Mouse (Mus musculus): ENCODE data around the gene Slc35b4. TPM values are rescaled to one million over a fixed set of nuclear protein-coding genes. Genes with fewer than 3 reads are reported as not detected.

Gene Slc35b4
- polyA plus RNA-seq, 1 experiment from 2014 or later = 42.7 TPM

DNA sequence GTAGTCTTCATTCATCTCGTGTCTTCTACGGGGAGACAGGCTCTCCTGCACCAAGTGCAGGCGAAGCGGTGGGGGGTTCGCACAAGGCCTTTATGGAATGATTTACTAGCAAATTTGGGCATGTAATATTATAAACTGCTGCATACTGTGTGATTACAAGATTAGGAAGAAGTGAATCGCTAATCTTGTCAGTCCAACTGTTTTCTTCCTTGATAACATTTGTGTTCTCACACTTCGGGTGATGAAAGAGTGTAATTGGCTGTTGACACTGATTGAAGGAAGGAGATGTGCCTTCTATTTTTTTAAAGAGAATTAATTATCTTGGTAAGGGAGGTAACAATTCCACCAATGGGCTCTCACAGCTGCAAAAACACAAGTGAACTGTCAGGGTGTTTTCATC is 28.3 kb downstream of the Slc35b4 start:
- Histone ChIP-seq H3K9ac (ENCODE audit: low read depth, low read length) (no peak overlapping the region), H3K4me2 (ENCODE audit: low read length) (no peak overlapping the region), H3K27me3 (replicated peaks; ENCODE audit: control insufficient read depth, insufficient read depth, low read length) (no peaks in the 10 kb centered on the region), H3K4me1 (ENCODE audit: control insufficient read depth, insufficient read depth, low read depth, low read length) (peaks cover 7% of the 10 kb centered on the region), H3K4me3 (ENCODE audit: low read length) (no peak overlapping the region), H3K27ac (ENCODE audit: low read depth, low read length) (no peak overlapping the region), H3K36me3 (ENCODE audit: control insufficient read depth, insufficient read depth, low read length) (no peaks in the 10 kb centered on the region), H3K9me3 (ENCODE audit: control insufficient read depth, low read length) (no peaks in the 10 kb centered on the region)
- 69% methylated on average over 7 of the region's 7 CpGs for WGBS
- no peak for ATAC-seq

DNA sequence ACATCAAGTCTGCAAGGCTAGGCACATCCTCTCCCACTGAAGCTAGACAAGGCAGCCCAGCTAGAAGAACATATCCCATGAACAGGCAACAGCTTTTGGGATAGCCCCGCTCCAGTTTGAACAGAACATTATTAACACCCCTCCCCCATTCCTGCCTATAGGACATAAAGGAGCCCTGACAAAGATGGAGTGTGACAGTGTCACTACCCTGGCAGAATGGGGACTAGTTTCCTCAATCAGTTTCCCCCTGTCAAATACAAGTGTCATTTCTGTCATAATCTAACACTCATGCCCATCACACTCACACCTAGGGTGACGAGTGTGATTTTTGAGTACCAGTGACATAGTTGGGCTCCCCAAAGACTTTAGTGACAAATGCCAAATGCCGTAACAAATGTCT is 28.9 kb downstream of the Slc35b4 start:
- WGBS = 74% methylated on average over 3 of the region's 3 CpGs
- H3K9ac ChIP-seq (ENCODE audit: low read depth, low read length) = no peak overlapping the region

DNA sequence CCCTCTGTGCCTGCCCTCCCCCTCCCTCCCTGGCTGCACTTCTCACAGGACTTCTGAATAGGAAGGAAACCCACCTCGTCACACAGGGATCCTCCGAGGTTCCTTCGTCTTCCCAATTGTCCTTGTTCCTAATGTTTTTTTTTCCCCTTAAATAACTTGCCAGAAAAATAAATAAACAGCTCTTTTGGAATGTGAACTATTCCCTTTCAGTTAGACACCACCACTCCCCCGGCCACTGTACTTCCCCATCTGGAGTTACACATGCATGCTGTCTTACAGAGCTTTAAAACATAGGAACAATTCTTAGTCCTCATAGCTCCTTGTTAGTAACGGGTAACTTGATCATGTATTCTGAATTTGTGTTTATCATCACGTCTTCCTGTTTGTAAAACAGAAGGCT is 30.9 kb downstream of the Slc35b4 start:
- H3K4me3 ChIP-seq (ENCODE audit: low read length) = no peak overlapping the region
- WGBS = 80% methylated on average over 6 of the region's 6 CpGs
- H3K27ac ChIP-seq (ENCODE audit: low read depth, low read length) = no peak overlapping the region
- H3K4me1 ChIP-seq (ENCODE audit: control insufficient read depth, insufficient read depth, low read depth, low read length) = no peaks in the 10 kb centered on the region
- no peaks in the 10 kb centered on the region for H3K36me3 ChIP-seq (ENCODE audit: control insufficient read depth, insufficient read depth, low read length)
- no peak for ATAC-seq
- H3K9me3 ChIP-seq (ENCODE audit: control insufficient read depth, low read length) = no peaks in the 10 kb centered on the region
- H3K27me3 ChIP-seq (replicated peaks; ENCODE audit: control insufficient read depth, insufficient read depth, low read length) = no peaks in the 10 kb centered on the region
- H3K4me2 ChIP-seq (ENCODE audit: low read length) = no peak overlapping the region
- no peak overlapping the region for H3K9ac ChIP-seq (ENCODE audit: low read depth, low read length)

More for the DNA sequence above, 28.9 kb downstream of the Slc35b4 start:
- Histone ChIP-seq H3K4me3 (ENCODE audit: low read length) (no peak overlapping the region), H3K27ac (ENCODE audit: low read depth, low read length) (no peak overlapping the region), H3K9me3 (ENCODE audit: control insufficient read depth, low read length) (no peaks in the 10 kb centered on the region), H3K36me3 (ENCODE audit: control insufficient read depth, insufficient read depth, low read length) (no peaks in the 10 kb centered on the region), H3K4me2 (ENCODE audit: low read length) (no peak overlapping the region), H3K27me3 (replicated peaks; ENCODE audit: control insufficient read depth, insufficient read depth, low read length) (no peaks in the 10 kb centered on the region), H3K4me1 (ENCODE audit: control insufficient read depth, insufficient read depth, low read depth, low read length) (peaks cover under 1% of the 10 kb centered on the region)
- ATAC-seq = no peak

DNA sequence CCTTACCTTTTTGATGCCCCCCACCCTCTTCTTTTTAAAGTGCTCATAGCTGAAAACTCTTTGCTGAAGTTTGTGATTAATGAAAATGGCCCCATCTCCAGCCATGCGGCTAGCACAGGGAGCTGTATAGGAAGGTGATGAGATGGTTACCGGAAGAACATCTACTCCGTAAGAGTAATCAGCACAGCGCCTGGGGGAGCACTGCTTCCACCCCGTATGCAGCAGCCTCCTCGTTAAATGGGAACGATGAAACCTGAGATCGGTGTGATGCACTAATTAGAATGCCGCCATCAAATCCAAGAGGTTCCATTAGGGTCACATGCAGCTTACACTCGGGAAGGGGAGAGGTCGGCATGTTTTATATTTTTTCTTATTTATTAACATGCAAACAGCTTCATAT is 34.0 kb downstream of the Slc35b4 start:
- H3K27me3 ChIP-seq (replicated peaks; ENCODE audit: control insufficient read depth, insufficient read depth, low read length) = no peaks in the 10 kb centered on the region
- no peak overlapping the region for H3K4me2 ChIP-seq (ENCODE audit: low read length)
- H3K9me3 ChIP-seq (ENCODE audit: control insufficient read depth, low read length) = no peaks in the 10 kb centered on the region
- no peak overlapping the region for H3K4me3 ChIP-seq (ENCODE audit: low read length)
- no peaks in the 10 kb centered on the region for H3K4me1 ChIP-seq (ENCODE audit: control insufficient read depth, insufficient read depth, low read depth, low read length)
- no peak overlapping the region for H3K9ac ChIP-seq (ENCODE audit: low read depth, low read length)
- WGBS = 55% methylated on average over 11 of the region's 11 CpGs
- H3K27ac ChIP-seq (ENCODE audit: low read depth, low read length) = no peak overlapping the region
- no peak for ATAC-seq
- no peaks in the 10 kb centered on the region for H3K36me3 ChIP-seq (ENCODE audit: control insufficient read depth, insufficient read depth, low read length)

DNA sequence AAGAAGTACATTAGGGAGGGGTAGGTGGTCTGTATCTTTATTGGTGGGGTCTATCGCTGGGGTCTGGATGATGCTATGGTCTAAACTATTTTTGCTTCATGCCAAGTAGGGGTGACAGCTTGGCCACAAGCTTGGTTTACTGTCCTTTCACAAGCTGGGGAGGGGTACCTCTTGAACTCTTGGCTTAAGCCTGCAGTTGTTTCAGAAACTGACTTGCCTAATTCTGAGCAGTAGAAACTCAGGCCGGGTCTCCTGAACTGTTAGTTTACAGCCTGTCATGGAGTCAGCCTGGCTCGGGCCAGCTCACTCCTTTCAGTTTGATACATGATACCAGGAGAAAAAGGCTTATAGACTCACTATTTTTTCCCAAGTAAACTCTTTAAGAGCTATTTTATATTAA is 38.5 kb downstream of the Slc35b4 start:
- no peak for ATAC-seq
- 92% methylated on average over 3 of the region's 3 CpGs for WGBS
- no peak overlapping the region for H3K4me2 ChIP-seq (ENCODE audit: low read length)
- no peak overlapping the region for H3K9ac ChIP-seq (ENCODE audit: low read depth, low read length)
- H3K36me3 ChIP-seq (ENCODE audit: control insufficient read depth, insufficient read depth, low read length) = no peaks in the 10 kb centered on the region
- H3K27me3 ChIP-seq (replicated peaks; ENCODE audit: control insufficient read depth, insufficient read depth, low read length) = no peaks in the 10 kb centered on the region
- no peaks in the 10 kb centered on the region for H3K4me1 ChIP-seq (ENCODE audit: control insufficient read depth, insufficient read depth, low read depth, low read length)
- no peaks in the 10 kb centered on the region for H3K9me3 ChIP-seq (ENCODE audit: control insufficient read depth, low read length)
- no peak overlapping the region for H3K4me3 ChIP-seq (ENCODE audit: low read length)
- no peak overlapping the region for H3K27ac ChIP-seq (ENCODE audit: low read depth, low read length)

DNA sequence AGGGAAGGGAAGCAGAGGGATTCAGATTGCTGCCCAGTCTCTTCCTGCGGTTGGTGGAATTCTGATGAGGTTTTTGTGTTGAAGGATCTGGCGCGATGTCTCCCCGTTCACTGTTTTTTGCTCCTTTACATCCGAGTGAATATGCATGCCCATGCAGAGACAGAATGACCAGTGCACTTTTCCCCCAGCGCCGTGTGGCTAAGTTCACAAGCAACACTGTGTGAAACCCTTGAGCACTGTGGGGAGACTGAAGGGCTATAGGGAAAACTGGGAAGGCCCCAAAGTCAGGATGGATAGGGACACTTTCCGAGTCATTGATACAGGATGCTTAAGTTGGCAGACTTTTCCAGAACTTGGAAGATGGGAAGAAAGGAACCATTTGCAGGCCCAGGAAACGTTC is 44.5 kb downstream of the Slc35b4 start:
- Histone ChIP-seq H3K4me3 (ENCODE audit: low read length) (no peak overlapping the region), H3K27ac (ENCODE audit: low read depth, low read length) (no peak overlapping the region), H3K27me3 (replicated peaks; ENCODE audit: control insufficient read depth, insufficient read depth, low read length) (no peaks in the 10 kb centered on the region), H3K9me3 (ENCODE audit: control insufficient read depth, low read length) (no peaks in the 10 kb centered on the region), H3K4me2 (ENCODE audit: low read length) (no peak overlapping the region), H3K9ac (ENCODE audit: low read depth, low read length) (no peak overlapping the region), H3K36me3 (ENCODE audit: control insufficient read depth, insufficient read depth, low read length) (no peaks in the 10 kb centered on the region), H3K4me1 (ENCODE audit: control insufficient read depth, insufficient read depth, low read depth, low read length) (no peaks in the 10 kb centered on the region)
- ATAC-seq = no peak
- 84% methylated on average over 9 of the region's 9 CpGs for WGBS

DNA sequence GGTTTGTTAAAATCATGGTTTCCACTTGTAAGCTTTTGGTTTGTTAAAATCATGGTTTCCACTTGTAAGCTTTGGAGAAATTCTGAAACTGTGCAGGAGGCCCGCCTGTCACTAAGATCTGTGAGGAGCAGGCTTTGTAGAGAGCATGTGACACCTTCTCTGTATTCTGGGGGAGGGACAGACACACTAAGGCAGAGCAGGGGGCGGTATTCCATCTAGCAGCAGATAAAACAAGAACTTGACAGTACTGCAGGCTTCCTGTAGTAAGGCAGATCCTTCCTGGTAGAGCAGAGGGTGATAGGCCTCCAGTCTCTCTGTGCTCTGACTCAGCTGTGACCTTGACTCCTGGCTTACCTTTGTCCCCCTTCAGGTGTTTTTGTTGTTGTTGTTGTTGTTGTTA is 47.6 kb downstream of the Slc35b4 start:
- Histone ChIP-seq H3K9me3 (ENCODE audit: control insufficient read depth, low read length) (no peaks in the 10 kb centered on the region), H3K27me3 (replicated peaks; ENCODE audit: control insufficient read depth, insufficient read depth, low read length) (no peaks in the 10 kb centered on the region), H3K27ac (ENCODE audit: low read depth, low read length) (no peak overlapping the region), H3K4me2 (ENCODE audit: low read length) (no peak overlapping the region), H3K4me1 (ENCODE audit: control insufficient read depth, insufficient read depth, low read depth, low read length) (no peaks in the 10 kb centered on the region), H3K9ac (ENCODE audit: low read depth, low read length) (no peak overlapping the region), H3K4me3 (ENCODE audit: low read length) (no peak overlapping the region), H3K36me3 (ENCODE audit: control insufficient read depth, insufficient read depth, low read length) (no peaks in the 10 kb centered on the region)
- no peak for ATAC-seq
- 76% methylated on average over 2 of the region's 2 CpGs for WGBS

DNA sequence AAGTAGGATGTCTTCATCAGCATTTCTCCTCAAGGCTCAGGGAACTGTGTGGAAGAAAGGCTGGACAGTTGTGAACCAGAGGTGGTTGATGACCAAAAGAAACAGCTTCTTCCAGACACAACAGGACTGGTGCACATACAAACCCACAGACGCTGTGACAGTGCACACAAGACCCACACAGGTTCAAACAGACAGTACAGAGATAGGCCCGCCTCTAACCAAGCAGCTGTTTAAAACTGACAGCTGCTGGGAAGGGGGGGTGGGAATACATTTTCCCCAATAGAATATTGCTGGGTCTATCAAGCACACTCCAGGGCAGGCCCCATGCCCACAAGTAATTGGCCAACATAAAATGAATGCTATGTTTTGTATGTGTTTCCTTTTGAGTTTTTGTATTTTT is 52.5 kb downstream of the Slc35b4 start:
- no peaks in the 10 kb centered on the region for H3K27me3 ChIP-seq (replicated peaks; ENCODE audit: control insufficient read depth, insufficient read depth, low read length)
- no peak for ATAC-seq
- no peaks in the 10 kb centered on the region for H3K36me3 ChIP-seq (ENCODE audit: control insufficient read depth, insufficient read depth, low read length)
- no peaks in the 10 kb centered on the region for H3K4me1 ChIP-seq (ENCODE audit: control insufficient read depth, insufficient read depth, low read depth, low read length)
- H3K9ac ChIP-seq (ENCODE audit: low read depth, low read length) = no peak overlapping the region
- H3K9me3 ChIP-seq (ENCODE audit: control insufficient read depth, low read length) = no peaks in the 10 kb centered on the region
- no peak overlapping the region for H3K4me3 ChIP-seq (ENCODE audit: low read length)
- no peak overlapping the region for H3K4me2 ChIP-seq (ENCODE audit: low read length)
- no peak overlapping the region for H3K27ac ChIP-seq (ENCODE audit: low read depth, low read length)
- WGBS = 65% methylated on average over 2 of the region's 2 CpGs

DNA sequence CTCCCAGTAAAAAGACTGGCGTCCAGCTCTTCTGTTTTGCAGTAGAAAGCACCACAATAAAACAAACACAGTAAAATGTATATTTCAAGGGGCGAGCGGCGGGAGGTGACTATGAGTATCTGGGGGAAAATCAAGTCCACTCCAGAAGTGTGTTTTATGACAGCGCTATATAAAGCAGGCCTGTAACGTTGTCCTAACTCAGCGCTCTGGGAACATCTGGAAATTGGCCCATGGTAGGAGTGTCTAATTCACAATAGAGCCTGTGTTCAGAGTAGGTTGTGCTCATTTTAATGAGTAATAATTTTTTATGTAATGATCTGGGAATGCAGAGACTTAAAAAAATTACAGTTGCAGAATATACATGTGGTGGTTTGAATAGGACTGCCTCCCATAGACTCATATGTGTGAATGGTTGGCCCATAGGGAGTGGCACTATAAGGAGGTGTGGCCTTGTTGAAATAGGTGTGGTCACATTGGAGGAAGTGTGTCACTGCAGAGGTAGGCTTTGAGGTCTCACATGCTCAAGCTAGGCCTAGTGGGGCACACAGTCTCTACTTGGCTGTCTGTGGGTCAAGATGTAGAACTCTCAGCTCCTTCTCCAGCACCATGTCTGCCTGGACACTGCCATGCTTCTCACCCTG is 60.0 kb downstream of the Slc35b4 start:
- no peak for ATAC-seq
- no peak overlapping the region for H3K27ac ChIP-seq (ENCODE audit: low read depth, low read length)
- no peaks in the 10 kb centered on the region for H3K36me3 ChIP-seq (ENCODE audit: control insufficient read depth, insufficient read depth, low read length)
- no peaks in the 10 kb centered on the region for H3K9me3 ChIP-seq (ENCODE audit: control insufficient read depth, low read length)
- H3K27me3 ChIP-seq (replicated peaks; ENCODE audit: control insufficient read depth, insufficient read depth, low read length) = no peaks in the 10 kb centered on the region
- H3K4me3 ChIP-seq (ENCODE audit: low read length) = no peak overlapping the region
- no peak overlapping the region for H3K9ac ChIP-seq (ENCODE audit: low read depth, low read length)
- no peaks in the 10 kb centered on the region for H3K4me1 ChIP-seq (ENCODE audit: control insufficient read depth, insufficient read depth, low read depth, low read length)
- WGBS = 92% methylated on average over 7 of the region's 7 CpGs
- no peak overlapping the region for H3K4me2 ChIP-seq (ENCODE audit: low read length)

DNA sequence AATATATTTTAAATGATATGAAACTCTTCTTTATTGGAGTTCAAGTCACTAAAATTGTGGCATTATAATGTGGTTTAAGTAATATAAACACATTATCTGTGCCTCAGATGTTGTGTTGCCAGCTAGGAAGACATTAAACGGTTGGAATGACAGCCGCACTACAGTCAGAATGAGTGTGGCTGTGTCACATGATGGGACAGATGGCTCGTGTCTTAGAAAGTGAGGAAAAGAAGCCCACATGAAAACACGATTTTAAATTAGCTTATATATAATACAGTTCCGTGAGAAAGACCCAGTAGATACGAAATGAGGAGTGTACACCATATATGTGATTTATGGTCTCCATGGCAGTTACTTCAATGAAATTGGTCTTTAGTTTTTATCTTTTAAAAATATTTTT is 65.5 kb downstream of the Slc35b4 start:
- ATAC-seq = no peak
- no peak overlapping the region for H3K9ac ChIP-seq (ENCODE audit: low read depth, low read length)
- WGBS = 71% methylated on average over 6 of the region's 6 CpGs
- H3K4me3 ChIP-seq (ENCODE audit: low read length) = no peak overlapping the region
- H3K4me2 ChIP-seq (ENCODE audit: low read length) = no peak overlapping the region
- no peak overlapping the region for H3K27ac ChIP-seq (ENCODE audit: low read depth, low read length)
- no peaks in the 10 kb centered on the region for H3K36me3 ChIP-seq (ENCODE audit: control insufficient read depth, insufficient read depth, low read length)
- no peaks in the 10 kb centered on the region for H3K27me3 ChIP-seq (replicated peaks; ENCODE audit: control insufficient read depth, insufficient read depth, low read length)
- H3K4me1 ChIP-seq (ENCODE audit: control insufficient read depth, insufficient read depth, low read depth, low read length) = no peaks in the 10 kb centered on the region
- no peaks in the 10 kb centered on the region for H3K9me3 ChIP-seq (ENCODE audit: control insufficient read depth, low read length)
